9 mouse cellular contexts compared by ENCODE assay signal in genomic region chr11:69327157-69327442, GRCm38 (mm10). TPM values are rescaled to one million over a fixed set of nuclear protein-coding genes. Genes with fewer than 3 reads are reported as not detected.
DNase-seq lines count a peak whose midpoint lies in the region; ATAC-seq and TF ChIP-seq lines count a peak whose summit lies in the region.
"Had no signal": no experiment of that assay in that cellular context is flagged by ENCODE, and none has a peak within 500 bp of the region (broad histone marks: within the 10 kb centered on the region; RNA-seq: fewer than 3 reads in every experiment).

No protein-coding gene starts in this region.

- no peaks in the 10 kb centered on the region for H3K36me3 ChIP-seq in heart, embryonic 13.5 days
- no peaks in the 10 kb centered on the region for H3K36me3 ChIP-seq in ES-Bruce4 (ENCODE audit: control insufficient read depth, insufficient read depth, low read length, poor library complexity, severe bottlenecking)
- no peaks in the 10 kb centered on the region for H3K36me3 ChIP-seq in forebrain, embryonic 13.5 days (ENCODE audit: poor library complexity, severe bottlenecking)
- H3K36me3 ChIP-seq in liver, embryonic 13.5 days: no peaks in the 10 kb centered on the region

- WGBS in heart, embryonic 13.5 days: 11% methylated on average over 9 of the region's 9 CpGs
- WGBS in forebrain, embryonic 13.5 days: 11% methylated on average over 9 of the region's 9 CpGs
- 19% methylated on average over 9 of the region's 9 CpGs for WGBS in liver, embryonic 13.5 days (ENCODE audit: insufficient replicate concordance)

- DNase-seq in heart, adult 18-20 months: no peak
- no peak for DNase-seq in liver, embryonic 13.5 days
- DNase-seq in gastrocnemius, postnatal 36 days: no peak
- no peak for DNase-seq in kidney, postnatal 10 days
- DNase-seq in right cerebral cortex, postnatal 25 days: no peak

- H3K4me1 ChIP-seq in heart, embryonic 13.5 days: peaks cover 52% of the 10 kb centered on the region
- H3K4me1 ChIP-seq in ES-Bruce4 (ENCODE audit: control insufficient read depth, insufficient read depth, low read length): no peaks in the 10 kb centered on the region
- peaks cover 49% of the 10 kb centered on the region for H3K4me1 ChIP-seq in forebrain, embryonic 13.5 days
- peaks cover 49% of the 10 kb centered on the region for H3K4me1 ChIP-seq in liver, embryonic 13.5 days (replicated peaks)

- no peak for TF ChIP-seq EP300 in ES-Bruce4 (IDR thresholded peaks at IDR 0.05; ENCODE audit: insufficient read depth, low read depth, low read length)

- TF ChIP-seq CTCF in ES-Bruce4 (IDR thresholded peaks at IDR 0.05; ENCODE audit: low read depth, low read length): no peak

- intact Hi-C loops in gastrocnemius, postnatal 36 days (cut with DNase I): loop anchor here (1.0 kb wide), 1 partner anchor 30 kb away; no protein-coding TSS in a partner anchor

- no peak for ATAC-seq in heart, embryonic 13.5 days (ENCODE audit: extremely low read depth, insufficient number of reproducible peaks, low FRiP score, low TSS enrichment)
- no peak for ATAC-seq in forebrain, embryonic 13.5 days
- ATAC-seq in liver, embryonic 13.5 days (ENCODE audit: low read depth): no peak

- no peaks in the 10 kb centered on the region for H3K9me3 ChIP-seq in heart, embryonic 13.5 days
- no peaks in the 10 kb centered on the region for H3K9me3 ChIP-seq in ES-Bruce4 (replicated peaks; ENCODE audit: control insufficient read depth, insufficient read depth, low read length, poor library complexity, severe bottlenecking)
- H3K9me3 ChIP-seq in forebrain, embryonic 13.5 days (replicated peaks): no peaks in the 10 kb centered on the region
- no peaks in the 10 kb centered on the region for H3K9me3 ChIP-seq in liver, embryonic 13.5 days (replicated peaks)
- H3K9me3 ChIP-seq: G1E had no signal

- TF ChIP-seq POLR2A in ES-Bruce4 (IDR thresholded peaks at IDR 0.05; ENCODE audit: insufficient read depth, low read length): no peak

- no peak overlapping the region for H3K27ac ChIP-seq in heart, embryonic 13.5 days (replicated peaks)
- no peak overlapping the region for H3K27ac ChIP-seq in ES-Bruce4 (ENCODE audit: insufficient read depth, low read length)
- no peak overlapping the region for H3K27ac ChIP-seq in forebrain, embryonic 13.5 days
- no peak overlapping the region for H3K27ac ChIP-seq in liver, embryonic 13.5 days

- H3K9ac ChIP-seq in heart, embryonic 13.5 days: no peak overlapping the region
- H3K9ac ChIP-seq in ES-Bruce4 (ENCODE audit: low read depth, poor library complexity, severe bottlenecking): peak overlapping the region; percentile 64; the same call in 1 of the 2 replicates
- H3K9ac ChIP-seq in forebrain, embryonic 13.5 days: 0 out of 2 replicates have a peak overlapping the region, but pooled peaks have one; percentile 3
- no peak overlapping the region for H3K9ac ChIP-seq in liver, embryonic 13.5 days

- H3K4me3 ChIP-seq in heart, embryonic 13.5 days: peak overlapping the region; percentile 64
- H3K4me3 ChIP-seq in ES-Bruce4 (ENCODE audit: low read depth, low read length): peak overlapping the region; percentile 60; the same call in 1 of the 2 replicates
- H3K4me3 ChIP-seq in forebrain, embryonic 13.5 days: peak overlapping the region; percentile 50; the same call in 1 of the 2 replicates
- H3K4me3 ChIP-seq in liver, embryonic 13.5 days (replicated peaks): peak overlapping the region; percentile 69; the same call in 1 of the 2 replicates

- peak overlapping the region; percentile 96 for H3K4me2 ChIP-seq in heart, embryonic 13.5 days
- peak overlapping the region; percentile 79 for H3K4me2 ChIP-seq in forebrain, embryonic 13.5 days
- peak overlapping the region; percentile 90; the same call in 1 of the 2 replicates for H3K4me2 ChIP-seq in liver, embryonic 13.5 days

- peaks cover 37% of the 10 kb centered on the region for H3K27me3 ChIP-seq in heart, embryonic 13.5 days (replicated peaks)
- peaks cover 9% of the 10 kb centered on the region for H3K27me3 ChIP-seq in ES-Bruce4 (ENCODE audit: control insufficient read depth, insufficient read depth, low read length, poor library complexity, severe bottlenecking)
- H3K27me3 ChIP-seq in forebrain, embryonic 13.5 days: peaks cover 23% of the 10 kb centered on the region
- H3K27me3 ChIP-seq in liver, embryonic 13.5 days: peaks cover 59% of the 10 kb centered on the region

RNA-seq across cellular contexts. Expression of gene Kcnab3, which starts 1.0 kb away (rescaled TPM):
- polyA plus RNA-seq in heart, embryonic 13.5 days (2015; fragmentation: Nextera tagmentation; extraction: Ambion mirVana): 0.48 and 0.85 TPM in 2 replicates
- total RNA-seq in heart, adult 18-20 months (2021): under 1 TPM in 1 of 2 experiments, not detected in 1; 0.23 TPM
- polyA plus RNA-seq in ES-Bruce4 (2011; ENCODE audit: insufficient read depth, insufficient read length, low read depth, missing spikeins): 2.5 and 3.4 TPM in 2 replicates
- 3.7 and 4.0 TPM in 2 replicates for polyA plus RNA-seq in forebrain, embryonic 13.5 days (2015; fragmentation: Nextera tagmentation; extraction: Ambion mirVana)
- 0.07 and 0.19 TPM in 2 replicates for polyA plus RNA-seq in liver, embryonic 13.5 days (2015; fragmentation: Nextera tagmentation; extraction: Ambion mirVana)
- total RNA-seq in gastrocnemius, postnatal 36 days (2021): under 1 TPM in 1 of 2 experiments, not detected in 1; 0.10 TPM

RNA-seq across cellular contexts. Expression of gene Trappc1, which starts 3.3 kb away (rescaled TPM):
- 173 and 201 TPM in 2 replicates for polyA plus RNA-seq in heart, embryonic 13.5 days (2015; fragmentation: Nextera tagmentation; extraction: Ambion mirVana)
- total RNA-seq in heart, adult 18-20 months (2021): 10 to 100 TPM; 48.8 to 49.4 TPM
- 89.1 and 96.0 TPM in 2 replicates for polyA plus RNA-seq in ES-Bruce4 (2011; ENCODE audit: insufficient read depth, insufficient read length, low read depth, missing spikeins)
- 208 and 210 TPM in 2 replicates for polyA plus RNA-seq in forebrain, embryonic 13.5 days (2015; fragmentation: Nextera tagmentation; extraction: Ambion mirVana)
- polyA plus RNA-seq in liver, embryonic 13.5 days (2015; fragmentation: Nextera tagmentation; extraction: Ambion mirVana): 90.7 and 94.6 TPM in 2 replicates
- 10 to 100 TPM; 40.1 to 41.8 TPM for total RNA-seq in gastrocnemius, postnatal 36 days (2021)

RNA-seq across cellular contexts. Expression of gene Cntrob, which starts 3.5 kb away (rescaled TPM):
- polyA plus RNA-seq in heart, embryonic 13.5 days (2015; fragmentation: Nextera tagmentation; extraction: Ambion mirVana): 13.7 and 15.3 TPM in 2 replicates
- total RNA-seq in heart, adult 18-20 months (2021): 1 to 10 TPM; 2.8 TPM
- polyA plus RNA-seq in ES-Bruce4 (2011; ENCODE audit: insufficient read depth, insufficient read length, low read depth, missing spikeins): 25.9 and 27.5 TPM in 2 replicates
- polyA plus RNA-seq in forebrain, embryonic 13.5 days (2015; fragmentation: Nextera tagmentation; extraction: Ambion mirVana): 37.1 and 43.3 TPM in 2 replicates
- 9.8 and 10.1 TPM in 2 replicates for polyA plus RNA-seq in liver, embryonic 13.5 days (2015; fragmentation: Nextera tagmentation; extraction: Ambion mirVana)
- 1 to 10 TPM; 1.4 TPM for total RNA-seq in gastrocnemius, postnatal 36 days (2021)

RNA-seq across cellular contexts. Expression of gene Rnf227, which starts 13.2 kb away (rescaled TPM):
- 6.2 and 8.3 TPM in 2 replicates for polyA plus RNA-seq in heart, embryonic 13.5 days (2015; fragmentation: Nextera tagmentation; extraction: Ambion mirVana)
- under 1 TPM; 0.41 to 0.57 TPM for total RNA-seq in heart, adult 18-20 months (2021)
- polyA plus RNA-seq in ES-Bruce4 (2011; ENCODE audit: insufficient read depth, insufficient read length, low read depth, missing spikeins): 1.7 and 3.3 TPM in 2 replicates
- 72.6 and 78.8 TPM in 2 replicates for polyA plus RNA-seq in forebrain, embryonic 13.5 days (2015; fragmentation: Nextera tagmentation; extraction: Ambion mirVana)
- polyA plus RNA-seq in liver, embryonic 13.5 days (2015; fragmentation: Nextera tagmentation; extraction: Ambion mirVana): 0.92 and 1.1 TPM in 2 replicates
- total RNA-seq in gastrocnemius, postnatal 36 days (2021): under 1 TPM; 0.12 to 0.26 TPM
- polyA plus RNA-seq: G1E had no signal

RNA-seq across cellular contexts. Expression of gene Chd3, which starts 42.1 kb away (rescaled TPM):
- 18.0 and 18.8 TPM in 2 replicates for polyA plus RNA-seq in heart, embryonic 13.5 days (2015; fragmentation: Nextera tagmentation; extraction: Ambion mirVana)
- total RNA-seq in heart, adult 18-20 months (2021): 10 to 100 TPM; 16.2 to 26.3 TPM
- polyA plus RNA-seq in ES-Bruce4 (2011; ENCODE audit: insufficient read depth, insufficient read length, low read depth, missing spikeins): 21.9 and 25.7 TPM in 2 replicates
- polyA plus RNA-seq in forebrain, embryonic 13.5 days (2015; fragmentation: Nextera tagmentation; extraction: Ambion mirVana): 104 and 106 TPM in 2 replicates
- polyA plus RNA-seq in liver, embryonic 13.5 days (2015; fragmentation: Nextera tagmentation; extraction: Ambion mirVana): 2.6 and 4.4 TPM in 2 replicates
- total RNA-seq in gastrocnemius, postnatal 36 days (2021): 10 to 100 TPM in 1 of 2 experiments, 1 to 10 TPM in 1; 7.6 to 11.2 TPM

Comparison
In these comparisons a context has a peak if more than half of its experiments do, and no peak if none do; other contexts are left out.
1. H3K9ac ChIP-seq: peak in ES-Bruce4 (single experiment) and forebrain, embryonic 13.5 days (single experiment); none in heart, embryonic 13.5 days (single experiment) and liver, embryonic 13.5 days (single experiment).
2. Peak in every context shown above with its lines, with median percentiles within 50 percentile points of each other: H3K4me2 ChIP-seq and H3K4me3 ChIP-seq.